Mouse (Mus musculus) lung, adult 2 months (tissue): ENCODE measurements around the gene Ctbs.
"Not testable (repeated sequence)": the region's sequence is repeated elsewhere in the genome, so short reads cannot be mapped to it uniquely, and the experiment has no call there.

Experiments used
- CTCF ChIP-seq: fragments of 200-500 bp; IDR thresholded peaks from 2 replicates; pipeline ENCODE4 v1.5.1; 2011; ENCODE audit warnings: mild to moderate bottlenecking, low read length, control low read depth; ENCODE audit not compliant: insufficient read depth
- POLR2A ChIP-seq: fragments of 200-500 bp; IDR thresholded peaks from 2 replicates; pipeline ENCODE4 v1.6.1; 2011; ENCODE audit warnings: low read depth, mild to moderate bottlenecking, control low read depth, low read length, borderline replicate concordance; ENCODE audit errors: extremely low read depth

GRCm38 (mm10) chr3:146433063-146433462 is 16.5 kb upstream of the Ctbs start:
- TF ChIP-seq CTCF, POLR2A: not testable (repeated sequence)
